Mouse (Mus musculus) cerebellum, adult 11 months (tissue): Measurements from ENCODE around the gene Blcap.

Experiments used
- DNase-seq: peaks from one replicate; pipeline ENCODE4 v3.0.0; 2022

Gene Blcap

GRCm38 (mm10) chr2:157559440-157559839 lies 11.6 kb downstream of the Blcap start:
- DNase-seq, result no peak

GRCm38 (mm10) chr2:157558520-157558919 lies 12.6 kb downstream of the Blcap start:
- no peak for DNase-seq

- peak; percentile 48 for DNase-seq
These were observed 13.0 kb downstream of the Blcap start for GRCm38 (mm10) chr2:157558051-157558450.

GRCm38 (mm10) chr2:157556074-157556698 lies 14.9 kb downstream of the Blcap start:
- DNase-seq, result no peak

GRCm38 (mm10) chr2:157552158-157552886 lies 18.8 kb downstream of the Blcap start:
- DNase-seq, result no peak

- DNase-seq, result no peak
These were observed 20.8 kb downstream of the Blcap start for GRCm38 (mm10) chr2:157550292-157550691.

GRCm38 (mm10) chr2:157546686-157547085 lies 24.4 kb downstream of the Blcap start:
- no peak for DNase-seq

GRCm38 (mm10) chr2:157544333-157544888 lies 26.7 kb downstream of the Blcap start:
- DNase-seq, result no peak

GRCm38 (mm10) chr2:157542415-157542814 lies 28.7 kb downstream of the Blcap start:
- no peak for DNase-seq

- DNase-seq, result no peak
These were observed 29.4 kb downstream of the Blcap start for GRCm38 (mm10) chr2:157541631-157542030.

- no peak for DNase-seq
These were observed 30.0 kb downstream of the Blcap start for GRCm38 (mm10) chr2:157540953-157541569.

GRCm38 (mm10) chr2:157540073-157540952 lies 30.8 kb downstream of the Blcap start:
- DNase-seq, result no peak

GRCm38 (mm10) chr2:157537118-157537517 lies 34.0 kb downstream of the Blcap start:
- DNase-seq, result no peak

GRCm38 (mm10) chr2:157536476-157537081 lies 34.5 kb downstream of the Blcap start:
- no peak for DNase-seq

GRCm38 (mm10) chr2:157534163-157534562 lies 36.9 kb downstream of the Blcap start:
- no peak for DNase-seq

- DNase-seq, result no peak
These were observed 39.2 kb downstream of the Blcap start for GRCm38 (mm10) chr2:157531681-157532426.

- DNase-seq, result no peak
These were observed 40.8 kb downstream of the Blcap start for GRCm38 (mm10) chr2:157530056-157530955.

GRCm38 (mm10) chr2:157522556-157522955 lies 48.5 kb downstream of the Blcap start:
- no peak for DNase-seq

- DNase-seq, result no peak
These were observed 50.6 kb downstream of the Blcap start for GRCm38 (mm10) chr2:157520496-157520895.

- no peak for DNase-seq
These were observed 51.6 kb downstream of the Blcap start for GRCm38 (mm10) chr2:157519452-157519851.
